Mouse (Mus musculus): ENCODE data around the gene Clec1a.

The Clec1a gene

DNA sequence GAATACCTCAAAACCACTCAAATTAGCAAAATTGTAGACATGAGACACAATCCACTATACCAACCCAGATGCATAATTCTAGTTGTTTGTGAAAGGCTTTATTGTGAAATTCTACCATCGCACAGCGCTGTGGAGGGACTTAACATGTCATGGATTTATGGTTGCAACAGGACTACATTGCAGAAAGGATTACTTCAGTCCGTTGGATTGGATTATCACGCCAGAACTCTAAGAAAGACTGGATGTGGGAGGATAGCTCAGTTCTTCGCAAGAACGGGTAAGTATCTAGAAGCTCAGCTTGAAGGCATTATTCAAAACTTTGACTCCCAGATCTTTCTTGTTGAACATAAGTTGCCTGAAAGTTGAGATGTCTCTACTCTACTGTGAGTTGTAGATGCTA lies 48.4 kb downstream of the Clec1a start:
- no peak for DNase-seq

DNA sequence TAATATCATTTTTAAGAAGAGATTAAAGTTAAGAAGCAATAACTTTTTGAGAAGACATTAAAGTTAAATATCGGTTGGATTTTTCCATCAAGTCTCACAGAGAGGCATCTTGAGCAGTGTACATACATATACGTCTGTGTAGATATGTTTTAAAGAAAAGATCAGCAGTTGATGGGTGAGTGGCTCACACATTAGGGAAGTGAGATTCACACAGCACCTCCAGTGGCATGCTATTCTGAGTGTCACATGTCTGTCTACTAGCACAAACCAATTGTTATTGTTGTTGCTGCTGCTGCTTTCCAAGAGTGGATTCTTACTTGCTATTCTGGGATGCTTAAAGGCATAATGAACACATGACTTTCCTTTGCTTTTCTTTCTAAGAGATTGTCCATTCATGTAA lies 49.4 kb downstream of the Clec1a start:
- DNase-seq: no peak

DNA sequence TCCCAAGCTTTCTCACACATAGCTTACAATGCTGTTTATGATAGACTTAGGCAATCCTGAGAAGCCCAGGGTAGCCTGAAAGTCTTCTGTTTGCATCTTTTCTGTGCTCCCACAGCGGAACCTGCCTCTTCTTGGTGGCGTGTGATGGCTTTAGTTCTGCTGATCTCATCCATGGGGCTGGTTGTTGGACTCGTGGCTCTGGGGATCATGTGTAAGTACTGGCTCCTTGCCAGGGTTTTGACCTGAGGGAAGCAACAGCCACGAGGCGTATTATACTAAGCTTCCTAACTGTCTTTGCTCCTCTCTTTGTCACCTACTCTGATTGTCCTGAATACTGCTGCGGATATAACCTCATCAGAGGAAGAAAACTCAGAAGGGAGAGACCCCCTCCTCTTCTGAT lies 51.9 kb downstream of the Clec1a start:
- DNase-seq: no peak

DNA sequence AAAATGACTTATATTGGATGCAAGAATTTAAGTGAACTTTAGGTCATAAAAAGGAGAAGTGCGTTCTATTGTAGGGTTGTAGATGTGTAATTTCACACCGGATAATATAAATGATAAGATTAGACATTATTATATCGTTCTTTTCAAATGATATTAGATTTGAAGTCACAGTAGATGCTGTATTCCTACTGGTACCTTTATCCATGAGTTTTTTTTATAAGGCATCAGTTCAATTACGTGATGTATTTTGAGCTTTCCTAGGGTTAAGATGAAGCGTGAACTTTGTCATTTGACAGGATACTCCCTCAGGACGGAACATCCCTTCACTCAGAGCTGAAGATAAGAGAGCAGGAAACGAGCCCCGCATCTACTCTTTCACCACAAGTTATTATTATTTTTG lies 54.8 kb downstream of the Clec1a start, which contains the start of gene Clec1b:
Clec1b (plus strand) TSS at position 301 of the 400 bp plus-strand sequence.
- DNase-seq: no peak

DNA sequence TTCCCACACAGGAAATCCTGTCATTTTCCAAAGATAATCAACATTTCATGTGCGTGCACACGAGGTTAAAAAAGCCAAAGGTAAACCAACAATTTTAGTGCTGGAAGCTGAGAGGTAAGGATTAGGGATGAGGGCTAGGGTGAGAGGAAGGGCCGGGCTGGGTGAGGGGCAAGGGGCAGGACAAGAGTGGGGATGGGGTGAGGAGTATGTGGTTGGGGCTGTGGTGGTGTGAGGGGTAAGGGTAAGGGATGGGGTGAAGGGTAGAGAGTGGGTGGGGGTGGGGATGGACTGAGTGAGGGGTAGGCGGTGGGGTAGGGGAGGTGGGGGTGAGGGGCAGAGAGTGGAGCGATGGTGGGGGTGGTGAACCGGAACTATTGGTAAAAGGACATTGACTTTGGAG lies 58.1 kb downstream of the Clec1a start:
- no peak for DNase-seq

DNA sequence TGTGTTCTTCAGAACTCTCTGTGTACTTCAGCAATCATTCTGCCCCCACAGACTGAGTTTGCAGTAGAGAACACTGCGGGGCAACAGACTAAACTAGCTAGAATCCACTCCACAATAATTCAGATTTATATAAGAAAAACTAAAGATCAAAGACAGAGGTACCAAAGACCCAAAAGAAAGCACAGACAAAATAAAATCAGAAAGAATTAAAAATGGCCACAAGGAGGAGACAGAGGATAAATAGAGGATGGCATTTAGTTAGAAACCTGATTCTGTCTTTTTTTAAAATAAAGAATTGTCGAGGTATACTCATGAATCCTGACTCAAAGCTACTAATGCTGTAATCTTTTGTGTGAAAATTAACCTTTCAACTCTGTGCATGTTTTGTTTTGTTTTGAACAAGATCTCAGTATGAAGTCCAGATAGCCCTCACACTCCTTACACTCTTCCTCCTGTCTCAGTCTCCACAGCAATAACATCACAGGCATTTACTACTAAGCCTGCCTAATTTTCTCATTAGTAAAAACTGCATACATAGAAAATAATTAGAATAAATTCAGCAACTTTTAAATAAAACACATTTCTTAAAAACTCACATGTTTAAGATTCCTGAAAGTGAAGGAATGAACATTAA lies 58.6 kb downstream of the Clec1a start:
- no peak for DNase-seq

DNA sequence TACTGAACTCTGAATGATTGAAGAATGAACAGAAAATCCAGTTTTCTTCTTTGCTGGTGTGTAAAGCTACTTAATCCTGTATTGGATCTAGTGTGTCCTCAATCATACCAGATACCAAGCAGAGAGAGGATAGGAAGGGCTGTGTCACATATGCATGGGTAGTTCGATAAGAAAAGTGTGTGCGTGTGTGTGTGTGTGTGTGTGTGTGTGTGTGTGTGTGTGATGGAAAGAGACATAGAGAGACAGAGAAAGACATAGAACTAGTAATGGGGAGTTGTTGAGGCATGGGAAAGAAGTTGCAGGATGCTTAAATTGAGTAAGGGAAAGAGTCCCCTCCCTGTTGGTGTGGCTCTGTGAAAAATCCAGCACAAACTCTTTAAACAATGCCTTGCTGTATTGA lies 66.0 kb downstream of the Clec1a start, which contains the start of gene Clec12b:
Clec12b (minus strand) TSS at position 101 of the 400 bp plus-strand sequence.
- DNase-seq: no peak

DNA sequence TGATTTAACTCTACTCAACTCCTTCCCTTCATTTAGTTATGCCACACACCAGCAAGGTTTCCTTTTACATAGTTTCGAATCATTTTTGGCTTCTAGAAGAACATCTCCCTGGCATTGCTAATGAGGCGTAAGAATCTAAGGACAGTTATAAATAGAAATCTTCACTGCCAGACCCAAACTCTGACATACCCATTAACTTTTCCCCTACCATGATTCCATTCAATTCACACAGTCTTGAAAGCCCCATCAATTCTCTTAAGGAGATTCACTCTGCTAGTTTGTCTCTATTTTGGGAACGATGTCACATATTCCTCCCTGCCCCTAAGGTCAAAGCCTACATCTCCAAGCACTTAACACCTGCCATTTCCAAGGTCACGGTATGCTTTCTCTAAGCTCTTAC lies 66.8 kb downstream of the Clec1a start:
- no peak for DNase-seq

DNA sequence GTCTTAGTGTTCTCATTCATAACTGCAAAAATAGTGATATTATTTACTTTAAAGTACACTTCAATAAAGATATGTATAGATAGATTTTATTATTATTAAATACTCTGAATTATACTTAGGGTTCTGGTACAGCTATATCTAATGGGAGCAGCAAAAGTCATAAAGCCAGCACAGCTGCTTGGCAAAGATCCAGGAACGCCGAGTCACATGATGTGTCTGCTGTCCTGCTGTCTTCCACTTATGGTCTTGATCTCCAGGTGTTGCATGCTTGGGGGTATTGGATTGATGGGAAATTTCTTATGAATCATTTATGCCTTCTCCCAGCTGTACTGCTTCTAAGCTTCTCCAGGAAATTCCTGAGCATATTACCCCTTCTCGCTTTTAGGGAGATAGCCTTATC lies 68.3 kb downstream of the Clec1a start:
- no peak for DNase-seq

DNA sequence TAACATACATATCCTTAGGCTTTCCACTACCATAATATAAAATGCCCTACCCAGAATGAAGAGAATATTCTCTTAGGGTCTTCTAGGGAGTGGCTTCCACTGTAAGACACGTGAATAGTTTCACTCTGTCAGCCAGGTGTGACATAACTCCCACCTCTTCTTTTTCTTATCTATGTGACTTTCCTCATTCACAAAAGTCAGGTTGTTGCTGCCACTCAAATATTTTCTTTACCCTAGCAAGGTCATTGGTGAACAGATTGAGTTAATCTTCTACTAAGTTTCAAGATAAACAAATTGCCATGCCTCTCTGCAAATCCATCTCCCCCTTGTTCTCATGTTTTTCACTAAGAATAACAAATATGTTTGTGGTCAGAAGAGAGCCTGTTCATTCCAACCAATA lies 70.1 kb downstream of the Clec1a start:
- no peak for DNase-seq

DNA sequence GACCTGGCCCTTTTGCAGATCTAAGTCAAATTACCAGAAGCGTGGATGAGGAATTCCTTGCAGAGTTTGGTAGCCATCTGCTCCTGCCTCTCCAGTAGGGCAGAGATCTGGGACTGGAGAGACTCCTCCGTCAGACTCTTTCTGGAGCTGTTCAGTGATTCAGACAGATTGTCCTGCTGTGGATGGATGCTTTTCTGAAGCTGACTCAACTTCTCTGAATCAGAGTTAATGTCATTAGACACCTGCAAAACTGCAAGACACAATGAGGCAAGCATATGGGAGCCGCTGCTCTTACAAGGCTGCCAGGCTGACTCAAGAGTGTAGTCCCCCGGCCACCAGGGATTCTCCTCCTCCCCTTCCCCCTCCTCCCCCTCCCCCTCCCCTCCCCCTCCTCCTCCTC lies 71.3 kb downstream of the Clec1a start:
- DNase-seq: no peak

DNA sequence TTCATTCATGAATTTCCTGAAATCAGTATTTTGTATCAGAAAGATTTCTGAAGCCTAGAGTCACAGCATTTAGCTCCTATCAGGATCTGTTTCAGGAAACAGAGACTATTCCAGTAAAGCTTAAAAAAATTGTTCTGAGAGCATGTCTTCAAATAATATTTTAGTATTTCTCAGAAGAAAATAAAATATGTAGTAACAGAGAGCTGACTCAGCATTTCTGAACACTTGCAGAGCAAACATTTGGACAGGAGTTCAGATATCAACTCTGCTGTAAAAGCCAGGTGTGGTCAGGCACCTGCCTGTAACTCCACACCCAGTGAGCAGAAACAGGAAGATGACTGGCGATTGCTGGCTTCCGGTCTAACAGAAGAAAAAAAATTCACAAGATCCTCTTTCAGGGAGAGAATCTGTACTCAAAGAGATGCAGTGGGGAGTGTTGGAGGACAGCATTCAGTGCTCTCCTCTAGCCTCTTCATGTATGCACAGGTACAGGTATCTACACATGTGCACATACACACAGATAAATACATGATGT lies 76.8 kb downstream of the Clec1a start:
- DNase-seq: no peak

Measured in cerebellum, postnatal 25 days (tissue).